In genomic region chr10:21678811-21679451, GRCm38 (mm10) we compare ENCODE assay signal across 9 mouse cellular contexts.
DNase-seq lines count a peak whose midpoint lies in the region; ATAC-seq and TF ChIP-seq lines count a peak whose summit lies in the region.
"Had no signal": no experiment of that assay in that cellular context is flagged by ENCODE, and none has a peak within 500 bp of the region (broad histone marks: within the 10 kb centered on the region; RNA-seq: fewer than 3 reads in every experiment).

No protein-coding gene starts in this region.

- H3K9ac ChIP-seq in hindbrain, embryonic 12.5 days, result no peak overlapping the region
- H3K9ac ChIP-seq: liver, embryonic 14.5 days had no signal

- no peak for TF ChIP-seq CTCF in cerebellum, adult 2 months (IDR thresholded peaks at IDR 0.05; ENCODE audit: borderline replicate concordance, insufficient read depth, low read depth, low read length)

- 57% methylated on average over 10 of the region's 10 CpGs for WGBS in hindbrain, embryonic 10.5 days
- 50% methylated on average over 10 of the region's 10 CpGs for WGBS in hindbrain, embryonic 12.5 days
- WGBS in embryonic facial prominence, embryonic 10.5 days, result 36% methylated on average over 10 of the region's 10 CpGs
- 60% methylated on average over 10 of the region's 10 CpGs for WGBS in cerebellum, adult 2 months

- ATAC-seq in hindbrain, embryonic 12.5 days (ENCODE audit: low FRiP score), result no peak

- no peak for TF ChIP-seq POLR2A in cerebellum, adult 2 months (IDR thresholded peaks at IDR 0.05; ENCODE audit: borderline replicate concordance, insufficient read depth, low read length)

- no peak overlapping the region for H3K4me3 ChIP-seq in hindbrain, embryonic 10.5 days
- H3K4me3 ChIP-seq in hindbrain, embryonic 12.5 days, result no peak overlapping the region
- no peak overlapping the region for H3K4me3 ChIP-seq in embryonic facial prominence, embryonic 10.5 days
- no peak overlapping the region for H3K4me3 ChIP-seq in cerebellum, adult 2 months (replicated peaks; ENCODE audit: insufficient read depth, low read depth, low read length)

- H3K9me3 ChIP-seq in hindbrain, embryonic 10.5 days, result no peaks in the 10 kb centered on the region
- H3K9me3 ChIP-seq in hindbrain, embryonic 12.5 days (replicated peaks), result no peaks in the 10 kb centered on the region
- H3K9me3 ChIP-seq in embryonic facial prominence, embryonic 10.5 days, result no peaks in the 10 kb centered on the region

- no peak overlapping the region for H3K4me2 ChIP-seq in hindbrain, embryonic 12.5 days (replicated peaks)

- H3K36me3 ChIP-seq in hindbrain, embryonic 10.5 days, result no peaks in the 10 kb centered on the region
- no peaks in the 10 kb centered on the region for H3K36me3 ChIP-seq in hindbrain, embryonic 12.5 days
- no peaks in the 10 kb centered on the region for H3K36me3 ChIP-seq in embryonic facial prominence, embryonic 10.5 days (replicated peaks)

- peak overlapping the region; percentile 13; the same call in 1 of the 2 replicates for H3K27ac ChIP-seq in hindbrain, embryonic 10.5 days
- no peak overlapping the region for H3K27ac ChIP-seq in hindbrain, embryonic 12.5 days
- H3K27ac ChIP-seq in embryonic facial prominence, embryonic 10.5 days (replicated peaks), result no peak overlapping the region
- no peak overlapping the region for H3K27ac ChIP-seq in cerebellum, adult 2 months (ENCODE audit: insufficient read depth, low read length)
- H3K27ac ChIP-seq: liver, embryonic 14.5 days had no signal

- peaks cover 22% of the 10 kb centered on the region for H3K4me1 ChIP-seq in hindbrain, embryonic 10.5 days (replicated peaks)
- peaks cover 14% of the 10 kb centered on the region; the same call in 1 of the 2 replicates for H3K4me1 ChIP-seq in hindbrain, embryonic 12.5 days
- H3K4me1 ChIP-seq in embryonic facial prominence, embryonic 10.5 days, result peaks cover 9% of the 10 kb centered on the region
- no peaks in the 10 kb centered on the region for H3K4me1 ChIP-seq in cerebellum, adult 2 months (ENCODE audit: control insufficient read depth, insufficient read depth, low read length)

- H3K27me3 ChIP-seq in hindbrain, embryonic 10.5 days (ENCODE audit: insufficient read depth, poor library complexity, severe bottlenecking), result no peaks in the 10 kb centered on the region
- H3K27me3 ChIP-seq in hindbrain, embryonic 12.5 days, result no peaks in the 10 kb centered on the region
- no peaks in the 10 kb centered on the region for H3K27me3 ChIP-seq in embryonic facial prominence, embryonic 10.5 days (replicated peaks; ENCODE audit: low read depth, poor library complexity, severe bottlenecking)
- H3K27me3 ChIP-seq in cerebellum, adult 2 months (ENCODE audit: control insufficient read depth, insufficient read depth, low read length), result no peaks in the 10 kb centered on the region; the same call in 1 of the 2 replicates

- DNase-seq in hindbrain, embryonic 10.5 days (ENCODE audit: low spot score), result no peak
- peak; percentile 11 for DNase-seq in embryonic facial prominence, embryonic 10.5 days (ENCODE audit: low spot score)
- DNase-seq in kidney, adult 11 months, result peak; percentile 69
- DNase-seq in lung, postnatal 4 days, result peak; percentile 69 to 82
- DNase-seq in layer of hippocampus, adult 9-11 months, result no peak
- DNase-seq in cerebellum, adult 2 months, result no peak
- DNase-seq in thymus, postnatal 25 days, result no peak

Comparison
In these comparisons a context has a peak if more than half of its experiments do, and no peak if none do; other contexts are left out.
1. DNase-seq: peak in embryonic facial prominence, embryonic 10.5 days (single experiment), kidney, adult 11 months (single experiment) and lung, postnatal 4 days (2 of 2); none in hindbrain, embryonic 10.5 days (single experiment), layer of hippocampus, adult 9-11 months (single experiment), cerebellum, adult 2 months (0 of 2) and thymus, postnatal 25 days (single experiment).